Mouse (Mus musculus) heart, embryonic 12.5 days (tissue): Measurements from ENCODE around the gene Gm3252. TPM values are rescaled to one million over a fixed set of nuclear protein-coding genes. Genes with fewer than 3 reads are reported as not detected.
"Not testable (repeated sequence)": the region's sequence is repeated elsewhere in the genome, so short reads cannot be mapped to it uniquely, and the experiment has no call there.

Source experiments
- ATAC-seq: fragments of 200-750 bp; cut with Nextera tagmentation; 2 replicates; pipeline ENCODE4 v1.8.0; 2017; ENCODE audit warnings: moderate TSS enrichment, moderate library complexity; ENCODE audit not compliant: insufficient number of reproducible peaks, low FRiP score
- H3K27ac ChIP-seq: fragments of 300-500 bp; sonication (generic); 2 replicates; pipeline ENCODE4 v1.5.1; 2016; ENCODE audit warnings: mild to moderate bottlenecking, moderate library complexity; ENCODE audit not compliant: poor library complexity, severe bottlenecking
- H3K27me3 ChIP-seq: fragments of 300-500 bp; sonication (generic); replicated peaks from 2 replicates; pipeline ENCODE4 v1.6.1; 2016; ENCODE audit warnings: mild to moderate bottlenecking, moderate library complexity
- H3K36me3 ChIP-seq: fragments of 300-500 bp; sonication (generic); 2 replicates; pipeline ENCODE4 v1.6.1; 2016; ENCODE audit warnings: mild to moderate bottlenecking, moderate library complexity
- H3K4me1 ChIP-seq: fragments of 300-500 bp; sonication (generic); replicated peaks from 2 replicates; pipeline ENCODE4 v1.6.1; 2016; ENCODE audit warnings: mild to moderate bottlenecking
- H3K4me2 ChIP-seq: fragments of 300-500 bp; sonication (generic); 2 replicates; pipeline ENCODE4 v1.6.1; 2016; ENCODE audit warnings: mild to moderate bottlenecking, moderate library complexity
- H3K4me3 ChIP-seq: fragments of 300-500 bp; sonication (generic); 2 replicates; pipeline ENCODE4 v1.5.1; 2016; ENCODE audit warnings: mild to moderate bottlenecking
- H3K9ac ChIP-seq: fragments of 300-500 bp; sonication (generic); 2 replicates; pipeline ENCODE4 v1.6.1; 2016; ENCODE audit warnings: mild to moderate bottlenecking, moderate library complexity
- H3K9me3 ChIP-seq: fragments of 300-500 bp; sonication (generic); replicated peaks from 2 replicates; pipeline ENCODE4 v1.6.1; 2016; ENCODE audit warnings: mild to moderate bottlenecking, moderate library complexity
- WGBS: fragments of 180-500 bp; shearing (Covaris S2); methylation state at CpG from one replicate; pipeline ENCODE4 v1.1.7; 2016; 5-methylcytosine and 5-hydroxymethylcytosine counted together
- polyA plus RNA-seq: library from polyadenylated mRNA; unstranded; fragments of >200 nt; fragmentation: Nextera tagmentation; extraction: Ambion mirVana; gene quantifications from 2 replicates; pipeline ENCODE4 v1.2.1, GENCODE M21; 2016

The Gm3252 gene
- 0.13 and 0.45 TPM in 2 replicates for polyA plus RNA-seq

DNA sequence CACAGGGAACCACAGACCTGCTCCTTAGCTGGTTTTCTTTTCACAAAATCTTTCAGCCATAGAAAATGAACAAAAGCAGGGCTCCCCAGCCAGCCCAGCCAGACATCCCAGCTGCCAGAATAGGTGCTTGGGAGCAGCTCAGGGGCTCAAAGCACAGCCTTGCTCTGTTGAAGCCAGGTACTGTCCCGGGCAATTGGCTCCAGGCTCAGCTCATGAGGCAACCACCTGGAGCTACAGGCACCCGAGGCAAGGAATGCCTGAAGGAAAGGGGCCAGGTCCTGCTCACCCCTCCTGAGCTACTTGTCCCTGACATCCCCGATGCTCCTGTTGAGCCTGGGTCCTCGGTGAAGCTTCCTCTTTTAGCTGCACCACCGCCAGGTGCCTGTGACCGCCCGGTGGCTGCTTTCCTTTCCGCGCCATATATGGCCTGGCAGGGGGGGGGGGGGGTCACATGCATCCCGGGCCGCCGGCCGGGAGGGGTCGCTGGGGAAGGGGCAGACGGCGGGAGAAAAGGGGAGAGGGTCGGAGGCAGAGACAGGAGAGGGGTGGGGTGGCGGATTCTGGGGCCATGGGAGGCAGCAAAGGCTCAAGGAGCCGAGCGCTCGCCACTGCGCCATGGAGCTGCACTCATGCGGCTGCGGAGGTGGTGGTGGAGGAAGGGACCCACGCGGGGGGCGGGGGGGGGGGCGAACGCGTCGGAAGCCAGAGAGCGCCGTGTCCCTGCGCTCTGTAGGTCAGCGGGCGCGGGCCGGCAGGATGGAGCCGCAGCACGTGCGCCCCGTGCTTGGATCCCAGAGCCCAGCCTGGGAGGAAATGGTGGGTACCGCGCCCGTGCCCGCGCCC, at the start of gene Gm3252:
Gm3252 (plus strand) TSS at position 738 of the 843 bp plus-strand sequence.
- not testable (repeated sequence) for ATAC-seq, H3K9me3 ChIP-seq, H3K4me1 ChIP-seq, H3K36me3 ChIP-seq, H3K9ac ChIP-seq, H3K27ac ChIP-seq, H3K27me3 ChIP-seq
- H3K4me3 ChIP-seq = peak within 1 kb of the TSS; percentile 36
- H3K4me2 ChIP-seq = peak within 1 kb of the TSS; percentile 60
- WGBS = 3% methylated on average over 12 of the region's 47 CpGs

DNA sequence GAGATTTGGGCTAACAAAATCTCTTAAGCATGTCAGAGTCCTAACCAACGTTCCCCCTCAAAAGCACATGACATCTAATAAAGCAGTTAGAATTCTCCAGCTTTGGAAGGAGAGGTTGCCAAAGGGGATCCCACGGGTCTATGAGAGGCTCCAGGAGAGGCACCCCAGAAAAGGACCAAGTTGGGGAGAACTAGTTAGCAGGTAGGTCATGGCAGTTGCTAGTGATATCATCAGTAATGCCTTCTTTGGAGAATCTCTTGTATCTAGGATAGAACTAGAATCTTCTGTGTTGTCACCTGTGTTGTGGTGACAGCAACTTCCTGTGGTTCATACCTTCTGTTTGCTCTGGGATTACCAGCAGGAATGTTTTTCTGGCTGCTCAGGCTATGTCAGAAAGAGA, 17.6 kb upstream of the Gm3252 start, which contains the start of gene Gm7876:
Gm7876 (plus strand) TSS at position 301 of the 400 bp plus-strand sequence.
- not testable (repeated sequence) for H3K36me3 ChIP-seq, ATAC-seq, H3K9ac ChIP-seq, H3K27me3 ChIP-seq, H3K27ac ChIP-seq, H3K4me1 ChIP-seq, H3K4me3 ChIP-seq, H3K9me3 ChIP-seq, H3K4me2 ChIP-seq
- WGBS = 74% methylated on average over 1 of the region's 2 CpGs

DNA sequence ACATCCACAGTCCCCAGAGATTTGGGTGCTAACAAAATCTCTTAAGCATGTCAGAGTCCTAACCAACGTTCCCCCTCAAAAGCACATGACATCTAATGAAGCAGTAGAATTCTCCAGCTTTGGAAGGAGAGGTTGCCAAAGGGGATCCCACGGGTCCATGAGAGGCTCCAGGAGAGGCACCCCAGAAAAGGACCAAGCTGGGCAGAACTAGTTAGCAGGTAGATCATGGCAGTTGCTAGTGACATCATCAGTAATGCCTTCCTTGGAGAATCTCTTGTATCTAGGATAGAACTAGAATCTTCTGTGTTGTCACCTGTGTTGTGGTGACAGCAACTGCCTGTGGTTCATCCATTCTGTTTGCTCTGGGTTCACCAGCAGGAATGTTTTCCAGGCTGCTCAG, 49.5 kb downstream of the Gm3252 start, which contains the start of gene Gm9602:
Gm9602 (plus strand) TSS at position 301 of the 400 bp plus-strand sequence.
- not testable (repeated sequence) for H3K4me3 ChIP-seq, H3K27ac ChIP-seq, ATAC-seq, H3K4me1 ChIP-seq, H3K9me3 ChIP-seq, H3K36me3 ChIP-seq, H3K27me3 ChIP-seq, H3K4me2 ChIP-seq, H3K9ac ChIP-seq
- 56% methylated on average over 1 of the region's 2 CpGs for WGBS

Other genes starting within 250 kb of the Gm3252 start
- gene Gm3182, start 245.0 kb upstream of the Gm3252 start, polyA plus RNA-seq = not detected in 2 replicates
- gene Gm3047, start 171.4 kb upstream of the Gm3252 start, polyA plus RNA-seq = 0.24 TPM in 1 of 2 replicates, not detected in the other
- not detected in 2 replicates for gene Gm8159, start 94.4 kb upstream of the Gm3252 start, polyA plus RNA-seq
- 0.41 and 0.87 TPM in 2 replicates for gene Gm3239, start 62.6 kb upstream of the Gm3252 start, polyA plus RNA-seq
- gene Gm7876, start 17.5 kb upstream of the Gm3252 start, polyA plus RNA-seq = not detected in 2 replicates
- not detected in 2 replicates for gene Gm9602, start 49.6 kb downstream of the Gm3252 start, polyA plus RNA-seq
- gene Gm3269, start 111.3 kb downstream of the Gm3252 start, polyA plus RNA-seq = not detected in 2 replicates
- gene Gm3264, start 128.8 kb downstream of the Gm3252 start, polyA plus RNA-seq = 1.9 and 2.1 TPM in 2 replicates
- gene Gm3278, start 165.6 kb downstream of the Gm3252 start, polyA plus RNA-seq = not detected in 2 replicates